8 mouse cellular contexts compared by ENCODE assay signal in the genomic region with DNA sequence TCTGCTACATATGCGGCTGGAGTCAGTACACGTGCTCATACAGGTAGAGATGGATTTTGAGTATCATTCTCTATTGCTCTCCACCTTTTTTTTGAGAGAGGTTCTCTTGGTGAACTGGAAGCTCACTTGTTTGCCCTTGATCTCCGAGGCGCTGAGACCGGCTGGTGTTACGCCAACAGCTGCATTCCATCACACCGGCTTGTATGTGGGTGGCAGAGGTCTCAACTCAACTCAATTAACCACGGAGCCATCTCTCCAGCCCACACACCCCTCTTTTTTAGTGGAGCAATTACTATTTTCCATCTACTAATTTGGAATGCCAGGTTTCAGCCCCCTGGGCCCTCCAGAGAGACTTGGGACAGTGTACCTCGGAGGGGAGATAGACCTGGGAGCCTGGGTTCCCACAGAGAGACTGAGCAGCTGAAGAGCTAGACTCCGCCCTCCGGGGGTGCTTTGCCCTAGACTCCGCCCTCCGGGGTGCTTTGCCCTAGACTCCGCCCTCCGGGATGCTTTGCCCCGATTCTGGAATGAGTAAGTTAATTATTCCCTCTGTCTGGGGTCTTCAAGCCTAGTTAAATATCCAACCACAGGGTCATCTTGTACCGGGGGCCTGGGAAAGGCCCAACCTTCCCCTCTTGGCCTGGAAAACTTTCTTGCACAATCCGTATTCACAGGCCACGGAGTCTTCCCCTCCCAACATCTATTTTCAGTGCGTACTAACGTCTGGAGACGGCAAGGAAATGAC. TPM values are rescaled to one million over a fixed set of nuclear protein-coding genes. Genes with fewer than 3 reads are reported as not detected.
A peak's percentile ranks its signal among the peaks of the same experiment; 100 is the strongest.
DNase-seq lines count a peak whose midpoint lies in the region; ATAC-seq lines count a peak whose summit lies in the region.

No protein-coding gene starts in this region.

- H3K4me1 ChIP-seq in embryonic facial prominence, embryonic 12.5 days = peaks cover 18% of the 10 kb centered on the region
- peaks cover 34% of the 10 kb centered on the region for H3K4me1 ChIP-seq in heart, embryonic 13.5 days
- H3K4me1 ChIP-seq in kidney, embryonic 15.5 days = peaks cover 61% of the 10 kb centered on the region

- no peaks in the 10 kb centered on the region for H3K27me3 ChIP-seq in embryonic facial prominence, embryonic 12.5 days
- peaks cover 8% of the 10 kb centered on the region for H3K27me3 ChIP-seq in heart, embryonic 13.5 days (replicated peaks)
- H3K27me3 ChIP-seq in kidney, embryonic 15.5 days = no peaks in the 10 kb centered on the region

- peak; percentile 32 to 50 for DNase-seq in cerebellum, postnatal 10 days
- DNase-seq in cerebellum, adult 8-10 months = no peak
- DNase-seq in lung, postnatal 25 days (ENCODE audit: low spot score) = peak; percentile 80
- peak; percentile 78 for DNase-seq in retina, postnatal 1 day
- DNase-seq in left cerebral cortex, postnatal 14 days (ENCODE audit: low spot score in 2 of 2) = no peak

- no peaks in the 10 kb centered on the region for H3K9me3 ChIP-seq in embryonic facial prominence, embryonic 12.5 days
- H3K9me3 ChIP-seq in heart, embryonic 13.5 days = no peaks in the 10 kb centered on the region
- H3K9me3 ChIP-seq in kidney, embryonic 15.5 days (replicated peaks) = no peaks in the 10 kb centered on the region

- peak overlapping the region; percentile 46; the same call in 1 of the 2 replicates for H3K27ac ChIP-seq in embryonic facial prominence, embryonic 12.5 days
- H3K27ac ChIP-seq in heart, embryonic 13.5 days (replicated peaks) = peak overlapping the region; percentile 68
- peak overlapping the region; percentile 98 for H3K27ac ChIP-seq in kidney, embryonic 15.5 days

- 22% methylated on average over 22 of the region's 22 CpGs for WGBS in embryonic facial prominence, embryonic 12.5 days
- WGBS in heart, embryonic 13.5 days = 11% methylated on average over 22 of the region's 22 CpGs
- 9% methylated on average over 22 of the region's 22 CpGs for WGBS in kidney, embryonic 15.5 days

- no peaks in the 10 kb centered on the region for H3K36me3 ChIP-seq in embryonic facial prominence, embryonic 12.5 days
- no peaks in the 10 kb centered on the region for H3K36me3 ChIP-seq in heart, embryonic 13.5 days
- no peaks in the 10 kb centered on the region for H3K36me3 ChIP-seq in kidney, embryonic 15.5 days

- ATAC-seq in embryonic facial prominence, embryonic 12.5 days (ENCODE audit: insufficient number of reproducible peaks, insufficient read depth, low FRiP score, low TSS enrichment) = peak; percentile 67
- peak; percentile 67; the same call in 1 of the 2 replicates for ATAC-seq in heart, embryonic 13.5 days (ENCODE audit: extremely low read depth, insufficient number of reproducible peaks, low FRiP score, low TSS enrichment)
- peak; percentile 89 for ATAC-seq in kidney, embryonic 15.5 days (replicated peaks; ENCODE audit: low FRiP score)

- H3K4me3 ChIP-seq in embryonic facial prominence, embryonic 12.5 days = peak overlapping the region; percentile 29
- H3K4me3 ChIP-seq in heart, embryonic 13.5 days = peak overlapping the region; percentile 62
- peak overlapping the region; percentile 25 for H3K4me3 ChIP-seq in kidney, embryonic 15.5 days (replicated peaks)

- peak overlapping the region; percentile 36; the same call in 1 of the 2 replicates for H3K9ac ChIP-seq in embryonic facial prominence, embryonic 12.5 days
- peak overlapping the region; percentile 77 for H3K9ac ChIP-seq in heart, embryonic 13.5 days
- H3K9ac ChIP-seq in kidney, embryonic 15.5 days = no peak overlapping the region

- intact Hi-C loops in left cerebral cortex, postnatal 14 days (cut with DNase I) = no loop called here

- peak overlapping the region; percentile 55 for H3K4me2 ChIP-seq in embryonic facial prominence, embryonic 12.5 days (replicated peaks)
- H3K4me2 ChIP-seq in heart, embryonic 13.5 days = peak overlapping the region; percentile 70
- peak overlapping the region; percentile 53 for H3K4me2 ChIP-seq in kidney, embryonic 15.5 days

RNA-seq across cellular contexts. Expression of gene Polr2b, which starts 47.6 kb away (rescaled TPM):
- polyA plus RNA-seq in embryonic facial prominence, embryonic 12.5 days (2016; fragmentation: Nextera tagmentation; extraction: Ambion mirVana) = 76.4 and 78.9 TPM in 2 replicates
- 34.6 and 37.6 TPM in 2 replicates for polyA plus RNA-seq in heart, embryonic 13.5 days (2015; fragmentation: Nextera tagmentation; extraction: Ambion mirVana)
- 67.0 and 69.5 TPM in 2 replicates for polyA plus RNA-seq in kidney, embryonic 15.5 days (2015; fragmentation: Nextera tagmentation; extraction: Ambion mirVana)
- 10 to 100 TPM; 46.6 to 51.7 TPM for total RNA-seq in left cerebral cortex, postnatal 14 days (2021)

RNA-seq across cellular contexts. Expression of gene Noa1, which starts 47.7 kb away (rescaled TPM):
- 32.7 and 33.8 TPM in 2 replicates for polyA plus RNA-seq in embryonic facial prominence, embryonic 12.5 days (2016; fragmentation: Nextera tagmentation; extraction: Ambion mirVana)
- 18.8 and 19.2 TPM in 2 replicates for polyA plus RNA-seq in heart, embryonic 13.5 days (2015; fragmentation: Nextera tagmentation; extraction: Ambion mirVana)
- polyA plus RNA-seq in kidney, embryonic 15.5 days (2015; fragmentation: Nextera tagmentation; extraction: Ambion mirVana) = 35.7 and 36.2 TPM in 2 replicates
- total RNA-seq in left cerebral cortex, postnatal 14 days (2021) = 10 to 100 TPM; 22.8 to 24.6 TPM

RNA-seq across cellular contexts. Expression of gene Igfbp7, which starts 50.3 kb away (rescaled TPM):
- 17.0 and 17.5 TPM in 2 replicates for polyA plus RNA-seq in embryonic facial prominence, embryonic 12.5 days (2016; fragmentation: Nextera tagmentation; extraction: Ambion mirVana)
- 30.2 and 32.4 TPM in 2 replicates for polyA plus RNA-seq in heart, embryonic 13.5 days (2015; fragmentation: Nextera tagmentation; extraction: Ambion mirVana)
- polyA plus RNA-seq in kidney, embryonic 15.5 days (2015; fragmentation: Nextera tagmentation; extraction: Ambion mirVana) = 343 and 354 TPM in 2 replicates
- total RNA-seq in left cerebral cortex, postnatal 14 days (2021) = 10 to 100 TPM; 66.5 to 70.9 TPM

Comparison
In these comparisons a context has a peak if more than half of its experiments do, and no peak if none do; other contexts are left out.
1. DNase-seq: peak in cerebellum, postnatal 10 days (2 of 2), lung, postnatal 25 days (single experiment) and retina, postnatal 1 day (single experiment); none in cerebellum, adult 8-10 months (single experiment) and left cerebral cortex, postnatal 14 days (0 of 2).
2. H3K27ac ChIP-seq: peak in every context shown above with its lines; median percentile 98 in kidney, embryonic 15.5 days; 68 in heart, embryonic 13.5 days; 46 in embryonic facial prominence, embryonic 12.5 days.
3. RNA of gene Igfbp7, which starts 50.3 kb away (polyA plus RNA-seq): 343 to 354 TPM in kidney, embryonic 15.5 days; 30.2 to 32.4 TPM in heart, embryonic 13.5 days and 17.0 to 17.5 TPM in embryonic facial prominence, embryonic 12.5 days; every median in the first group is over 10 times any median in the second.
4. Peak in every context shown above with its lines, with median percentiles within 50 percentile points of each other: ATAC-seq, H3K4me2 ChIP-seq and H3K4me3 ChIP-seq.